Mouse (Mus musculus): ENCODE data around the gene H2-D1. TPM values are rescaled to one million over a fixed set of nuclear protein-coding genes. Genes with fewer than 3 reads are reported as not detected.

The H2-D1 gene
- total RNA-seq, 2 experiments from 2014 or later: 117 to 217 TPM

DNA sequence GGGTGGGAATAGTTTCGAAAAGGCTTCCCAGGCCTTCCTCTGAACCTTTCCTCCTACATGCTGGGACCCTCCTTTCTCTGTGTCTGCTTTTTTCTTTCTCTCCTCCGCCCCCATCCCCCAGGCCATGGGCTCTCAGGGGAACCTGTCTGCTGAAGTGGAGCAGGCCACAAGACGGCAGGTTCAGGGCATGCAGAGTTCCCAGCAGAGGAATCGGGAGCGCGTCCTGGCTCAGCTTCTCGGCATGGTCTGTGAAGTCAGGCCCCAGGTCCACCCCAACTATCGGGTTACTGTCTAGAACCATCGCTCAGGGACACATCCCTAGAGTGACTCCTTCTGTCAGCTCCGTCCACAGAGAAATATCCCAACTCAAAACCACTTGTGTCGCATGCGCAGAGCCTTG lies 25.0 kb upstream of the H2-D1 start:
- ATAC-seq (replicated peaks; ENCODE audit: low FRiP score, poor library complexity, severe bottlenecking): no peak

DNA sequence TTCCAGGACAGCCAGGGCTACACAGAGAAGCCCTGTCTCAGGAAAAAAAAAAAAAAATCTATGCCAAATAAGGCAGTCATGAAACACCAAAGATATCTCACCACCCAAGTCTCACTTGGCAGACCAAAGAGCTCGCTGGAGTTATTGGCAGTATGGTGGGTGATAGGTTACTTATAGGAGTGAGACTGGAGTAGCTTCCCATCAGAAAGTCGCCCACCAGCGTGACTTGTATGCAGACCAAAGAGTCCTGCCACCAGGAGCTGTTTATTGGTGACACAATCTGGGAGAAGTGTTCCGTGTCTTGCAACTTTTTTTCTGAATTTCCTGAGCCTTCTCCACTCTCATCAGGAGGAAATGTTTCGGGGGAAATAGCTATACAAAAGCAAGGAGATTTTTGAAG lies 22.8 kb upstream of the H2-D1 start:
- no peak for ATAC-seq (replicated peaks; ENCODE audit: low FRiP score, poor library complexity, severe bottlenecking)

DNA sequence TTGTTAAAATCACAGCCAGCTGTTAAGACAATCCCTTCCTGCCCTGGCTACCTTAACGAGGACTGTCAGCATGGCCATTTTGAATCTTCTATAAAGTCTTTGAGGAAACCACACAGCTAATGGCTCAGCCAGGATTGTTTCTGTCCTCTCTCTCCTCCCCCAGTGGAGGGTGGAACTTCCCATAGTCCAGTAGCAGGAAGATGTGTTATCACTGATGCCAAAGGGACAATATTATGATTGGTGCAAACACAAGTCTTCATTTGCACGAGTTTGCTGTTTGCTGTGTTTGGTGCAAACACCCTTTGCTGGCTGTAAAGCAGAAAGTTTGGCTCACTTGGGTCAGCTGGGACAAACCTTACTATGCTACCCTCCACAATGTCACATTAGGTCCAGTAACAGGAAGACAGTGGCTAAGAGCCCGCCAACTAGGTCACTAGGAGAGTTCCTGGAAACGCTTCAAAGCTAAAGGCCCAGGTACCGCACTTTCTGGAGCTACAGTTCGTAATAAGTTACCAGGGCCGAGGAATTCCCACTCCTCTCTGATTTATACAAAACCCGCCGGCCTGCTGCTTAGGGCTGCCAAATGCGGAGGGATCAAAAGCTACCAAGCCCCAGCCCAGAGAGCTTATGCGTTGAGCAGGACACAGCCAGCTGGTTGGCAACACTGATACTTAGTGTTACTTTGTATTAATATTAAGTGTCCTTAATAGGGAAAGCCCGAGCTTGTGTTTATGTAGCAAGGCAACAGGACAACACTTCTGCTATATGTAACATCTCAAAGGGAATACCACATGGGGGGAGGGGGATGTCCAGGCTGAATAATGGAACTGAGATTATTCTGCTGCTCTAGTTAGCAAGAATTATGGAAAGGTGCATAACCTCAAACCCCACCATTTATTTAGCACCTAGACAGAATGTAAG lies 21.9 kb upstream of the H2-D1 start:
- ATAC-seq (replicated peaks; ENCODE audit: low FRiP score, poor library complexity, severe bottlenecking): no peak

DNA sequence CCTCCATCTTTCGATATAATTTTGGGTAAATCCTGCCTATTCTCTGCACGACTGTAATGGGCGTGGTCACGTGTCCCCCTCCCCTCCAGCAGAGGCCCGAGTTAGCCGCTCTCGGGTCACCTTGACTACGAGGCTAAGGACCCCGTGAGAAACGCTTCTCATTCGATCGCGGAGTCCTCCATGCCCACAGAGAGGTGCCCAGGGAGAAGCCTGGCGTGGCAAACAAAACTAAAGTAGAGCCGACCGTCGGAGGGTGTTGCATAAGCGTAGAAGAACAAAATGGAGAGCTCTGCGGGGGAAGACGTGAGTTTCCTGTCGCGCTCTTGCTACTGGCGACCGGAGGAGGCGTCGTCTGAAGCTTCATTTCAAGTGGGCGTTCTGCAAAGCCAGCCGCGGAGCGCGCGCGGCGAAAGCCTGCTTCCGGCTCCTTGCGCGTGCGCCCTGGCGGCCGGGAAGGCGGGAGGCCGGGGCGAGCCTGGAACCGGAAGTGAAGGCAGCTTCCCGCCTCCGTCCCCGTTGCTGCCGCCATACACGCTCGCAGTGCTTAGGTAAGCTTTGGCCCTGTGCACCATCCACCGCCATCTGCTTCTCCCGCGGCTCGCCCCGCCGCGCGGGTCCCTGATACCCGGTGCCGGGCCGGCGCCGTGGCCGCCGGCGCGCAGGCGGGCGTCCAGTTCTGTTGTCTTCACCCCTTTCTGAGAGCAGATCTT lies 21.1 kb upstream of the H2-D1 start, which contains the start of gene Ddx39b:
Gene Ddx39b, plus strand, starts transcription at position 442 of the 710 bp plus-strand sequence.
- ATAC-seq (replicated peaks; ENCODE audit: low FRiP score, poor library complexity, severe bottlenecking): peak; percentile 80

DNA sequence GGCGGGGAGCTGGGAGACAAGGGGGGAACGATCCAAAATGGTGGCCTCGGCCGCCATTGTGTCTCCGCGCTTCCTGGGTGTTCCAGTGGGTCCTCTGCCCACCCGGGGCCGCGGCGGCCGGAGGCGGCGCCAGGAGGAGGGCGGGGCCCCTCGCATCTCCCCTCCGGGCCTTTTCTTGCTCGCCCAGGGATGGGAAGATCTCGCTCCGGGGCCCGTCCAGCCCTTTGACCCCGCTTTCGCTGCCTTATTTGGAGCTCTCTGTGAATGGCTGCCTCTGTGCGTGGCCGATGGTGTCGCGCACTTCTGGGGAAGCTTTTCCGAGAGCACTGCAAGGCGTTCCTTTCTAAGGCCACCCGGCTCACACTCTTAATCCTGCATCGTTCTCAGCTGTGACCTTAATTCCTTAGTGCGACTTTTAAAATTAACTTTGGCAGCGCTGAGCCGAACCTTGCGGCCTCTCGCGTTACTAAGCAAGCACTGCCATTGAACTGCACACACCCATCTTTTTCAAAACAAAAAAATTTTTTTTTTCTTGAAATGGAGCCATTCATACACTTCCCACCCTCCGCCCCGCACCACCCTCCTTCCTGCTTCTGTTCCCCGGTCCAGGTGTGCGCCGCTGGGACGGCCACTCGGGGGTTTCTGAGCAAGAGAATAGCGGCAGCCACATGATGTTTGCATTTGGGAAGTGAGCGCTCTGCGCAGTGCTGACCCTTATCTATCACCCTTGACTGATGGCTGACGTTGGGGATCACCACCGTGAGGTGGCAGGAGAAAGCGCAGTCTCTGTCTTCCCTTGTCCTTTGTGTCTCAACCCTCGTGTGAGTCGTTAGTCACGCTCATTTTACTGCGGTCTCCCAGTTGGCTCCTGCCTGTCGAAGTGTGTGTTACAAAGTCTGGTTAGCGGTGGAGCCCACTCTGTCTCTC lies 20.3 kb upstream of the H2-D1 start:
- peak; percentile 70 for ATAC-seq (replicated peaks; ENCODE audit: low FRiP score, poor library complexity, severe bottlenecking)

DNA sequence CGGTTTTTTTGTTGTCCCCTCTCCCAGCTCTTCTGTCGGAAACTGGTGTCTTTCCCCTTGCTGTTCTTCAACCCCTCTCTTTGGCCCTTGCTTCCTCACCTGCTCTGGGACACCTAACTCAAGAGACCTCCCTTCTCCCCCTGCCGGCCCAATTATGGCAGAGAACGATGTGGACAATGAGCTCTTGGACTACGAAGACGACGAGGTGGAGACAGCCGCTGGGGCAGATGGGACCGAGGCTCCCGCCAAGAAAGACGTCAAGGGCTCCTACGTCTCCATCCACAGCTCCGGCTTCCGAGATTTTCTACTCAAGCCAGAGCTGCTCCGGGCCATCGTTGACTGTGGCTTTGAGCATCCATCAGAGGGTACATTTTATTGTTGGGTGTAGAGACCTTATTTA lies 19.4 kb upstream of the H2-D1 start:
- peak; percentile 31; the same call in 1 of the 2 replicates for ATAC-seq (replicated peaks; ENCODE audit: low FRiP score, poor library complexity, severe bottlenecking)

DNA sequence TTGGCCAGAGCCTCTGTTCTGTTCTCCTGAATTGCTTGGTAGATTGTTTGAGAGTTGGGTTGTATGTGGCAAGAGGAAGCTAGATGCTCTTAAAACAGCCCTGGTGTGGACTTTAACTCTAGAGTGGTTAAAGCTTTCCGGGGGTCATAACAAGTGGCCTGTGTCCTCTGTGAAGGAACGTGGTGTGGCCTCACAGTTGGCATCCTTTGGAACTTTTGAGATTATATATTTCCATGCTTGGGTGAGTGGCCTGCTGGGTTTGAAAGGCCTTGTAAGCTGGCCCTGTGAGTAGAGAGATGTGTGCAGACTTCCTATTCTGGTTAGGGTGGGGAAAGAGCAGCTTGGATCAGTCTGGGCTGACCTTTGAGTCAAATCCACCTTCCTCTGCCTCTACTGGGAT lies 17.5 kb upstream of the H2-D1 start:
- ATAC-seq (replicated peaks; ENCODE audit: low FRiP score, poor library complexity, severe bottlenecking): no peak

DNA sequence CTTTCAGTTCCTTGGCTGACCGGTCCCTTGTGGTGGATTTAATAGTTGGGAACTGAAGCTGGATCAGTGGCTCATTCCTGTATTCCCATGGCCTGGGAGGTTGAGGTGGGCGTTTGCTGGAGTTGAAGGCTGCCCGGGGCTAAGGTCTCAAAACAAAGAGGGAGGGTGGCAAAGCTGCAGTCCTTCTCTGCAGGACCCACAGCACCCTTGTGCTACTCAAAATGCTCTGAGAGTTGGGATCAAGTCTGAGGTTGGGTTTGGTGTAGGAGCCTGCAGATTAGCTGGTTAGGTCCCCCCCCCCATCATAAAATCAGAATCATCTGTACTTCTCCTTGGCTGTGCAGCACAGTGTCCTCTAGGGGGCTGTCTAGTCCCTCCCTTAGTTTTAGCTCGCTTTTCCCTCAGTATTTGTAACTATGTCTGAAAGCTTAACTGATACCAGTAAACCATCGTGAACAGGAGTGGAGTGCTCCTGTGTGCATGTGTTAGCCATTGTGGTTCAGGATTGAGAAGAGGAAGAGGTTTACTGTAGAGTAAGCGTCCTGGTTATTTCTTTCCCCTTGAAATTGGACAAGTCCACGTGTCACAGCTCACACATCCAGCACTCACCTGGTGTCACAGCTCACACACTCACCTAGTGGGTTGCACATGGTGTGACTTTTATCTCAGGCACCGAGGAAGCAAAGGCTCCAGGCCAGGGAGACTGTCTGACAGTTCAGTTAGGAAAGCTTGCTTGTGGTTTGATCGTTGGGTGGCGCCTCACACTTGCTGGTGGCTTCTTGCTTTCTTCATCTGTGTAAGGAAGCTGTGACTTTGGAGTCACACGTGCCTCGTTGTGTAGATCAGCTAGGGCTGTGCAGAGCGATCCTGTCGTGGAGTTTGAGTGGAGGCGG lies 16.6 kb upstream of the H2-D1 start:
- ATAC-seq (replicated peaks; ENCODE audit: low FRiP score, poor library complexity, severe bottlenecking): no peak

DNA sequence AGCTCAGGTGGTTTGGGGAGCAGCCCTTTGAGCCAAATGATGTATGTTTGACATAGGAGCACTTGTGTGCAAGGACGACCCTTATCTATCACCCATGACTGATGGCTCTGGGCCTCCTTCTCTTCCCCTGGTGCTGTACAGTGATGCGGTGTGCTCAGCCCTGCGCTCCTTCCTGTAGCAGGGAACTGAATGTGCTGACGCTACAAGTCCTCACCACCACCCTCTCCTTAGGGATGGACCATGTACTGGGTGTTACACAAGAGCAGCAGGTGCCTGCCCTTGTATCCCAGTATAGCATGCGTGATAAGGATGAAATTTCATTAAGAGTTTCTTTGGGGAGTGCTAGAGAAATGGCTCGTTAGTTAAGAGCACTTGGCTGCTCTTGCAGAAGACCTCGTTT lies 15.4 kb upstream of the H2-D1 start:
- ATAC-seq (replicated peaks; ENCODE audit: low FRiP score, poor library complexity, severe bottlenecking): no peak

DNA sequence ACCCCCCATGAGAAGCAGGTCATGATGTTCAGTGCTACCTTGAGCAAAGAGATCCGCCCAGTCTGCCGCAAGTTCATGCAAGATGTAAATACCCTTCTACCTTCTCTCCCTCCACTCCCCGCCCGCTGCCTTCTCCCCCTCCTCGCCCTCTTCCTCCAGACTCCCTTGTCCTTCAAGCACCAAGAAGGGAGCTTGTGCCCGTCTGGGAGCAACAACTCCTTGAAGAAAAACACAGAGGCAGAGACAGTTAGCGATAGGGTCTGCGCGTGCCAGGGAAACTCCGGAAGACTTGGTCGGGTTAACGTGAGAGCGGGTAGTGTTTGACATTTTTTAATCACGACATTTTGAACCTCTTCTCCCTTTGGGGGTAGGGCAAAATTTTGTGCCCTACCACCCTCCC lies 13.5 kb upstream of the H2-D1 start:
- ATAC-seq (replicated peaks; ENCODE audit: low FRiP score, poor library complexity, severe bottlenecking): no peak

DNA sequence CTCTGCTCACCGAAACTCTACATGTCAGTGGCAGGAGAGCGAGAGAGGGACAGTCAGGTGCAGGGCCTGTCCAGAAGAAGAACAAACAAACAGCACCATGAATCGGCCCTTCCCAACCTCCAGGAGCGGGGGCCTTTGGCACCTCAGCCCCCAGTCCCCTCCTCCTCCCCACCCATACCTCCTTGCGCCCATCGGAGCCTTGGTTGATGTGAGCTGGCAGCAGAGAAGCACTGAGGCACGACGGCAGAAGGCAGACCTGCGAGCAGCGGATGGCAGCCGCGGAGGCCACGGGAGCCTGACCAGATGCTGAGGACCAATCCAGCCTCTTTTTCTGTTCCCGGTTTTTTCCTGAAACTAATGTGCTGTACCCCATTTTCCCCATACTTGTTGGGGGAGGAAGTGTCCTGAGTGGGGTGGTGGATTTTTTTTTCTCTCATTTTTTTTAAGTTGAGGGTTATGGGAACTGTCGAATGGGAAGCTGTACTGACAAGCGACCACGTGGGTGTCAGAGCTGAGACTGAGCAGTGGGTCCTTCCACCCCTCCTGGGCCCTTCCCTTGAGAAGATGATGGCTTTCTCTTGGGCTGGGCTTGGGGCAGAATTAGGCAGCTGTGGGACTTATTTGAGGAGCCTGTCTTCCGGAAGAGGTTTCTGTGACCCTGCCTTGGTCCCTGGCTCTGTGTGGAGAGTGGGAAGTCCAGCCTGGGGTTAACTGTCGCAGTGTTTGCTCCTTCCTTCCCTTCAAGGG lies 12.9 kb upstream of the H2-D1 start:
- ATAC-seq (replicated peaks; ENCODE audit: low FRiP score, poor library complexity, severe bottlenecking): no peak

DNA sequence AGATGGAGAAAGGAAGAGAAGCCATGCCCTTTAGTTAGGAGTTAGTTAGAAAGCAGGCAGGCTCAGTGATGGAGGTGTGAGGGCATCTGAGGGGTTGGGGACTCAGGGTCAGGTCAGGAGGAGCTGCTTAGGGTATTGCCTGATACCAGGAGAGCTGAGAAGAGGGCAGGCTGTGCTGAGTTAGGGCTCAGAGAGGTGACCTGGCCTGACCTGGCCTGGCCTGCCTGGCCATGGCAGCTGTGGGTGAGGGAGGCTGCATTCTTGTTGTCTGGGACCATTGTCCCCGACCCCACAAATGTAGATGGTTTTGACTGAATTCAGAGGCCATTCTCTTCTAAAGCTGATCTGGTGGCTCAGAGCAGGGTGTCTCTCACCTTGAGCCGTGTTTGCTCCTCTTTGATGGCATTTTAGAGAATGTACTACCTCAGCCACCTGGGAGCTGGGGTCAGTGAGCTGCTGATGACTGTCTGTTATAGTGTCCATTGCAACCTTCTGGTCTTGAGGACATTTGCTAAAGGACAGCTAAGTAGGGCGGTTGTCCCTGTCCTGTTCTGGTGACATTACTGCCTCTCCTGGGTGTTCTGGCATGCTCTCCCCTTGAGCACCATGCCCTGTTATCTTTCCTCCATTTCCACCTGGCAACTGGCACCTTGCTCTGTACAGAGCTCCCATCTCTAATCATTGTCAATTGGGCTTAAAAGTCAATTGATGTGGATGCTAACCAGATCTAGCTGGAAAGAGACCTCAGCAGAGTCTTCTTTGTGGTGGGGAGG lies 12.0 kb upstream of the H2-D1 start:
- no peak for ATAC-seq (replicated peaks; ENCODE audit: low FRiP score, poor library complexity, severe bottlenecking)

DNA sequence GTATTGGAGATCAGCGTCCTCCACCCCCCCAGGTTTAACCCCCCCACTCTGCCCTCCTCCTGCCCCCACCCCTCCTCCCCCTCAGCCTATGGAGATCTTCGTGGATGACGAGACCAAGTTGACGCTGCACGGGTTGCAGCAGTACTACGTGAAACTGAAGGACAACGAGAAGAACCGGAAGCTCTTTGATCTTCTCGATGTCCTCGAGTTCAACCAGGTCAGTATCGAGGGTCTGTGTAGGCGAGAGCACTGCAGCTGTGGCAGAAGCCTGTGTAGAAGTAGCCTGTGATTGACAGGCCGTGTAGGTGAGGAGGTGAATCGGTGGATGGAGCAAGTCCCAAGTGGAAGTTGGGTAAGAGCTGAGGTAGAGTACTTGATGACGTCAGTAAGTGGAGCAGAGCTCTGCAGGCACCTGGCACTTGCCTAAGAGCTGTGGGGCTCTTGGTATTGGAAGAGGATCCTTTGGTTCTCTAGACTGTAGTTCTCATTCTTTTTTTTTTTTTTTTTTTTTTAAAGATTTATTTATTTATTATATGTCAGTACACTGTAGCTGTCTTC lies 11.3 kb upstream of the H2-D1 start:
- no peak for ATAC-seq (replicated peaks; ENCODE audit: low FRiP score, poor library complexity, severe bottlenecking)

DNA sequence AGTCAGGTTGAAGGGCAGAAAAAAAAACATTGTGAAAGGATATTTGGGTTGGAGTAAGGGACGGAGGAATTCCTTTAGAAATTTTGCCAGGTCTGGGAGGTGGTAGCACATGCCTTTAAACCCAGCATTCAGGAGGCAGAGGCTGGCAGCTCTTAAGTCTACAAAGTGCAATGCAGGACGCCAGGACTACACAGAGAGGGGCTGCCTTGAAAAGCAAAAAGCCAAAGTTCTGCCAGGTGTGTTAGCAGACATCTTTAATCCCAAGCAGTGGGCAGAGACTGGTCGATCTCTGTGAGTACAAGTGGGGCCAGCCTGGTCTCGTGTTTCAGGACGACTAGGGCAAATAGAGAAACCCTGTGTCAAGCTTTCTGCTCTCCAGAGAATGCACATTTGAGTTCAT lies 10.5 kb upstream of the H2-D1 start:
- ATAC-seq (replicated peaks; ENCODE audit: low FRiP score, poor library complexity, severe bottlenecking): no peak

DNA sequence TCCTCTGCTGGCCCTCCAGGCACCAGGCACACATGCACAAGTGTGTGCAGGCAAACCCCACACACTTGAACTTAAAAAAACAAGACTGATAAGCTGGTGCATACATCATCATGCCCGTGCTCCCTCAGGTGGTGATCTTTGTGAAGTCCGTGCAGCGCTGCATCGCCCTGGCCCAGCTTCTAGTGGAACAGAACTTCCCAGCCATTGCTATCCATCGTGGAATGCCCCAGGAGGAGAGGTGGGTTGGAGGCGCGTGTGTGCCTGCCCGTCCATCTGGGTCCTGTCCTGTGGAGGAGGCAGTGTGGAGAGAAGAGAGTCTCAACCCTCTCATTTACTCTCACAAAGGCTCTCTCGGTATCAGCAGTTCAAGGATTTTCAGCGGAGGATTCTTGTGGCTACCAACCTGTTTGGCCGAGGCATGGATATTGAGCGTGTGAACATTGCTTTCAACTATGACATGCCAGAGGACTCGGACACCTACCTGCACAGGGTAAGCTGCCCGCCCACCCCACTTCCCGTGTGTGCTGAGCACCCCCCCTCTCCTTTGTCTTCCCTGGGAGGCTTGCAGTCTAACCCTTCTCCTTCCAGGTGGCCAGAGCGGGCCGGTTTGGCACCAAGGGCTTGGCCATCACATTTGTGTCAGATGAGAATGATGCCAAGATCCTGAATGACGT lies 9.8 kb upstream of the H2-D1 start:
- ATAC-seq (replicated peaks; ENCODE audit: low FRiP score, poor library complexity, severe bottlenecking): no peak

DNA sequence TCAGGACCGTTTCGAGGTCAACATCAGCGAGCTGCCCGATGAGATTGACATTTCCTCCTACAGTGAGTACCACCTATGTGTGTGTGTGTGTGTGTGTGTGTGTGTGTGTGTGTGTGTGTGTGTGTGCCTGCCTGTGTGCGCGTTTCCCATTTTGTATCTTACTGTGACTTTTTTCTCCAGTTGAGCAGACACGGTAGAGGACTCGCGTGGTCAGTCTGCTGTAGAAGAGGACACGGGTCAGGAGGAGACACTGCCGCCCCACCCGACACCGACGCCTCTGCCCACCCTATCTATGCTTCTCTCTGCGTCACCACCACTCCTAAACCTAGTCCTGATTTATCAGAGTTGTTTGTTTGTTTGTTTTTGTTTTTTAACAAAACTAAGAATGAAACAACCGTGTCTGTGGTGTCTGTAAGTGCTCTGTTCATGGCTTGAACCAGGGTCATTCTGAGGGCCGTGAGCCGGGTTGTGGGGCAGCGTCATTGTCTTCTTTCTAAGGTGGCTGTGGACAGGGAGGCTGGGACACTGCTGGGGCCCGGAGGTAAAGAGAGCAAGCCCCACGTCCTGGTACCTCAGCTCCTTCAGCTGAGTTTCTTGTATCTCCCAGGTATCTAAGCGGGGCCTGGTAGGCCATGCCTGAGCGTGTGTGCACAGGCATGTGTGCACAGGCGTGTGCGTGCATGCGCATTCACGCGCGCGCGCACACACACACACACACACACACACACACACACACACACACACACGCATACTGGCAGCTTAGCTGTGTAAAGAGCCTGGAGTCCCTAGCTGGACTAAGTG lies 9.0 kb upstream of the H2-D1 start:
- no peak for ATAC-seq (replicated peaks; ENCODE audit: low FRiP score, poor library complexity, severe bottlenecking)
